Mouse (Mus musculus): Measurements from ENCODE around the gene Gm9611. TPM values are rescaled to one million over a fixed set of nuclear protein-coding genes. Genes with fewer than 3 reads are reported as not detected.
"Not testable (repeated sequence)": the region's sequence is repeated elsewhere in the genome, so short reads cannot be mapped to it uniquely, and the experiment has no call there.

Gene Gm9611
- not detected for total RNA-seq (2021)
- long read RNA-seq, experiment 1, result 0 reads
- long read RNA-seq, experiment 2, result 0 reads

GRCm38 (mm10) chr14:42297258-42297657 lies at the start of gene Gm9611:
Gm9611 (minus strand) TSS chr14:42297358.
- not testable (repeated sequence) for DNase-seq (ENCODE audit: low spot score in 2 of 2)

GRCm38 (mm10) chr14:42309910-42310309 lies 12.8 kb upstream of the Gm9611 start, which contains the start of gene Gm7995:
Gm7995 (plus strand) TSS chr14:42310210.
- not testable (repeated sequence) for DNase-seq (ENCODE audit: low spot score in 2 of 2)

GRCm38 (mm10) chr14:42259948-42260347 lies 37.2 kb downstream of the Gm9611 start, which contains the start of gene Gm17026:
Gm17026 (minus strand) TSS chr14:42260048.
- not testable (repeated sequence) for DNase-seq (ENCODE audit: low spot score in 2 of 2)

Small RNA genes within 50 kb of the gene (microRNA-seq; reads per million reads assigned to microRNA genes)
- gene Gm25208 (0 reads per million in 2 experiments), gene Gm25892 (0 reads per million in 2 experiments)

Other genes starting within 250 kb of the Gm9611 start
- not detected for gene Gm7951, start 180.0 kb downstream of the Gm9611 start, total RNA-seq (2021)
- not detected for gene Gm17027, start 134.7 kb downstream of the Gm9611 start, total RNA-seq (2021)
- gene Gm3573, start 106.6 kb downstream of the Gm9611 start, total RNA-seq (2021), result 1 to 10 TPM; 1.1 to 2.2 TPM
- not detected for gene Gm17026, start 37.3 kb downstream of the Gm9611 start, total RNA-seq (2021)
- gene Gm7995, start 12.9 kb upstream of the Gm9611 start, total RNA-seq (2021), result not detected
- gene Gm8005, start 142.3 kb upstream of the Gm9611 start, total RNA-seq (2021), result not detected
- not detected for gene Gm8011, start 166.5 kb upstream of the Gm9611 start, total RNA-seq (2021)
- not detected for gene Gm8020, start 205.0 kb upstream of the Gm9611 start, total RNA-seq (2021)
- not detected for gene Gm8024, start 226.9 kb upstream of the Gm9611 start, total RNA-seq (2021)